Mouse (Mus musculus) cerebellum, adult 2 months (tissue): ENCODE results near the gene Cd200r4.

ENCODE experiments used
- CTCF ChIP-seq: fragments of 200-500 bp; IDR thresholded peaks from 2 replicates; pipeline ENCODE4 v1.5.1; 2011; ENCODE audit warnings: low read depth, mild to moderate bottlenecking, control low read depth, low read length, moderate library complexity, borderline replicate concordance; ENCODE audit not compliant: insufficient read depth
- POLR2A ChIP-seq: fragments of 200-500 bp; IDR thresholded peaks from 2 replicates; pipeline ENCODE4 v1.6.1; 2011; ENCODE audit warnings: low read length, control low read depth, borderline replicate concordance; ENCODE audit not compliant: insufficient read depth

GRCm38 (mm10) chr16:44778538-44779147, 32.9 kb upstream of the Cd200r4 start:
- TF ChIP-seq POLR2A (no peak), CTCF (no peak)
